Mouse (Mus musculus) heart, postnatal 10 days (tissue): Measurements from ENCODE around the gene Ncan. TPM values are rescaled to one million over a fixed set of nuclear protein-coding genes. Genes with fewer than 3 reads are reported as not detected.
A peak's percentile ranks its signal among the peaks of the same experiment; 100 is the strongest.
"Not testable (repeated sequence)": the region's sequence is repeated elsewhere in the genome, so short reads cannot be mapped to it uniquely, and the experiment has no call there.

ENCODE experiments used
- DNase-seq, 2 experiments: peaks; one replicate each; pipeline ENCODE4 v3.0.0; 2021
- intact Hi-C: fragments of 180-260 bp; cut with DNase I; formaldehyde crosslinking; loops from one replicate; pipeline ENCODE4 v1.15.1; 2025
- microRNA-seq, 2 experiments: library from miRNA; unstranded; fragments of <30 nt; microRNA quantifications; one replicate each; pipeline ENCODE4 v1.2.0; 2022
- total RNA-seq, 2 experiments: library from RNA; stranded (reverse); gene quantifications; 2 replicates each; pipeline ENCODE4 v1.2.3; 2021

The Ncan gene
- total RNA-seq, 2 experiments from 2014 or later: 0.19 TPM; not detected in 1

GRCm38 (mm10) chr8:70087836-70088650 lies 32.6 kb downstream of the Ncan start:
- peak; percentile 53 to 55 for DNase-seq
- intact Hi-C loops: loop anchor here (5.0 kb wide), 2 partner anchors 79 to 134 kb away; no protein-coding TSS in a partner anchor

GRCm38 (mm10) chr8:70087237-70087636 lies 33.4 kb downstream of the Ncan start:
- intact Hi-C loops: loop anchor here (5.0 kb wide), 2 partner anchors 80 to 135 kb away; no protein-coding TSS in a partner anchor

GRCm38 (mm10) chr8:70086151-70086550 lies 34.5 kb downstream of the Ncan start:
- no peak for DNase-seq
- intact Hi-C loops: loop anchor here (5.0 kb wide), 2 partner anchors 81 to 136 kb away; no protein-coding TSS in a partner anchor

More at GRCm38 (mm10) chr8:70087237-70087636, 33.4 kb downstream of the Ncan start:
- DNase-seq: no peak

GRCm38 (mm10) chr8:70084191-70085065 lies 36.2 kb downstream of the Ncan start:
- intact Hi-C loops: loop anchor here (5.0 kb wide), 2 partner anchors 83 to 138 kb away; no protein-coding TSS in a partner anchor
- DNase-seq: no peak

GRCm38 (mm10) chr8:70083285-70083684 lies 37.4 kb downstream of the Ncan start, which contains the start of gene Hapln4:
Gene Hapln4, plus strand, starts transcription at chr8:70083457.
- peak in 1 of 2 experiments; percentile 34 for DNase-seq
- intact Hi-C loops: no loop called here

DNA sequence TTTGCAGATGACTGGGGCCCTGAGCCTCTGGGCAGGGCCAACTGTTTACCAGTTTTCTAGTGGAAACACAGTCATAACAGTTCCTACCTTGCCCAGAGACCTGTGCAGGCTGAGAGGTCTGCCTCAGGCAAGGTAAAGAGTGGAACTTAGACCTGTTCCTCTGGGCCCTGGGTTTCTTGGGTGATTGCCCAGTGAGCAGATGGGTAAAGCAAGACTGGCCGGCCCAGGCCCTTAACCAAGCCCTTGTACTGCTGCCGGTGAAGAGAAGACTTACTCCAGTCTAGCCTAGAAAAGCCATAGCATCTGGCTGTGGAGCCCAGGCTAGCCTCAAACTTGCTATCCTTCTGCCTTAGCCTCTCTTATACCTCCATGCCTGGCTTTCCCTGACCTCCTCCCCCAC lies 38.7 kb downstream of the Ncan start:
- intact Hi-C loops: no loop called here
- no peak for DNase-seq

- intact Hi-C loops: no loop called here
- DNase-seq: no peak
Observed at GRCm38 (mm10) chr8:70073682-70074081, 47.0 kb downstream of the Ncan start.

DNA sequence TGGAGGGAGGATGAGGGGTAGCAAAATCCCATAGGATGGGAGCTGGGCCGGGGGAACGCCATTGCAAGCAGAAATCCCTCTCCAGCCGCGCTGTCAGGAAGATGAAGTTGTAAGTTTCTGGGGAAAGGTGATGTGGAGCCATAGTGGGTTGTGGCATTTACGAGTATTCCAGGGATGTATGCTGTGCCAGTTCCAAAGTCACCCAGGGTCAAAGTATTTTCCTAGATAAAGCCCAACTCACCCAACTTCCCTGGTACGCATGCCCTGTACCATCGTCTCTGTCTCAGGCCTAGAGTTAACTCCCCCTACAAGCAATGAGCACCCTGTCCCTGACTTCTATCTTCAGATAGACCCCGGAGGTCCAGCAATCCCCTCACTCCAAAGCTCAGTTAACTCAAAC lies 47.6 kb downstream of the Ncan start:
- no peak for DNase-seq
- intact Hi-C loops: no loop called here

DNA sequence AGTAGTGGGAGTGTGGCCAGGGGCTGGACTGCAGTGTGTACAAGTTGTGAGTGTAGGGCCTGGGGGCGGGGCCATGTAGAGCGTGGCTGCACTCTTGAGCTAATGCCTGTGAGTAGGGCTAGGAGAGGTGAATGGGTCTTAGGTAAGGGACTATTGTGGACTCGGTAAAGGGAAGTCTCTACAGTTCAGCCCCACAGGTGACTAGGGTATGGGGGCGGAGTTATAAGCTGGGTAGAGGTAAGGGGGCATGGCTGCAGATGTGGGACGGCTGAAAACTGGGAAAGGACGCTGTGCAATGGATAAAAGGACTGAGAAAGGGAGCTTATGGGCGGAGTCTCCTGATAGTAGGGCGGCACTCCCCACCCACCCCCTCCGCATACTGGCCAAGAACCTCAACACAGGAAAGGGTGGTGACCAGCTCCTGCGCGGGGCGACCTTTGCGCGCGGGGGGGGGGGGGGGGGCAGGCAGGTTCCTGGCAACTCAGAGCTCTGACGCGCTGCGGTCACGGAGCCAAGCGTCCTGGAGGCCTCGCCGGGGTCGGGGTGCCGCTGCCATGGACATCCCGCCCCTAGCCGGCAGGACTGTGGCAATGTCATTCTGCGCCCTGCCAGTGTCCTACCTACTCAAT lies 48.1 kb downstream of the Ncan start, which contains the start of gene Tm6sf2:
Tm6sf2 (plus strand) TSS at position 484 of the 629 bp plus-strand sequence.
- peak; percentile 51 to 60 for DNase-seq
- intact Hi-C loops: no loop called here

DNA sequence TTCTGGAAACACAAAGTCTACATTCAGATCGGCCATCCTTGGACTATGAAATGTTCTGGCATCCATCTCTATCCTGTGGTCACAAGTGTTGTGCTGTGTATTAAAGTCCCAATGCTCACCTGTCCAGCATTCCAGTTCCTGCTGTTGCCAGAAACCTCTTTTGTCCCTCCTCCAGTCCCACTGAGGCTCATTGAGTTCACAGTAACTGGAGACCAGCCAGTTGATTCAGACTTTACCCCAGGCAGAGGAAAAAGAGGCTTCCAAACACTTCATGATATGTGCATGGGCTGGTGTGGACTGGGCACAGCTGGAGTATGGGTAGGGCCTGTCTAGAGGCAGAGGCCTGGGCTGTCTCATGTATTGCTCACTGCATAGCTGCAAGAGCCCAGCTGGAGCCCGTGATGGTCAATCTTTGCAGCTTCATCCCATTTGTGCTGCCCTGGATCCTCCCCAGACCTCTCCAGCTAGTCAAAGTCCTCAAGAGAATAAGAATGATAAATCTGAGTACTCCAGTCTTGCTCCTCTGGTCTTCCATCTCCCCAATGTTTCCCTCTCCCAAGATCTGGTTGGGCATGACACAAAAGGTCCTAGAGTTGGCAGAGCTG lies 48.7 kb downstream of the Ncan start:
- no peak for DNase-seq
- intact Hi-C loops: no loop called here

DNA sequence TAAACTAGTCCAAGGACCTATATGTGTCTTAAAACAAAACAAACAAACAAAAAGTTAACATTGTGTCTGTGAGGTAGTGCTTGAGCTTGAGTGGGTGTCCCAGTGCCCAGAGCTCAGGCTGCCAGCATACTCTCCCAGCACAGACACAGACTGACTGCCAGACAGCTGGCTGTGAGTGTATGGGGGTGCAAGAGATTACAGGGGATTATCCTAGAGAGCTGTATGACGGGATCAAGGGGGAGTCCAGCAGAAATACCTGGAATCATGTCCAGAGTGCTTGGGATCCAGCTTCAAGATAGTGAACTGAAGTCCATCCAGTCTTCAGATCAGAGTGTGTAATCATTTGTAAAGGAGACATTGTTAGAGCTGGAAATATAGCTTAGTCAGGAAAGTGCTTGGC lies 63.0 kb downstream of the Ncan start:
- DNase-seq: no peak
- intact Hi-C loops: no loop called here

DNA sequence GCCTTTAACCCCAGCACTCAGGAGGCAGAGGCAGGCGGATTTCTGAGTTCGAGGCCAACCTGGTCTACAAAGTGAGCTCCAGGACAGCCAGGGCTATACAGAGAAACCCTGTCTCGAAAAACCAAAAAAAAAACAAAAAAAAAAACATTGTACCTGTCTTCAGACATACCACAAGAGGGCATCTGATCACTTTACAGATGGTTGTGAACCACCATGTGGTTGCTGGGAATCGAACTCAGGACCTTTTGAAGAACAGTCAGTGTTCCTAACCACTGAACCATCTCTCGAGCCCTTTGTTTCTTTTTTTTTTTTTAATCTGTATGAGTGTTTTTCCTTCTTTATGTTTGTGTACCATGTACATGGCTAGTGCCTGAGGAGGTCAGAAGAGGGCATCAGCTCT lies 70.2 kb downstream of the Ncan start:
- intact Hi-C loops, DNase-seq: not testable (repeated sequence)

GRCm38 (mm10) chr8:70049662-70050061 lies 71.0 kb downstream of the Ncan start:
- intact Hi-C loops: loop anchor here (5.0 kb wide), 1 partner anchor 78 kb away; no protein-coding TSS in a partner anchor
- DNase-seq: no peak

DNA sequence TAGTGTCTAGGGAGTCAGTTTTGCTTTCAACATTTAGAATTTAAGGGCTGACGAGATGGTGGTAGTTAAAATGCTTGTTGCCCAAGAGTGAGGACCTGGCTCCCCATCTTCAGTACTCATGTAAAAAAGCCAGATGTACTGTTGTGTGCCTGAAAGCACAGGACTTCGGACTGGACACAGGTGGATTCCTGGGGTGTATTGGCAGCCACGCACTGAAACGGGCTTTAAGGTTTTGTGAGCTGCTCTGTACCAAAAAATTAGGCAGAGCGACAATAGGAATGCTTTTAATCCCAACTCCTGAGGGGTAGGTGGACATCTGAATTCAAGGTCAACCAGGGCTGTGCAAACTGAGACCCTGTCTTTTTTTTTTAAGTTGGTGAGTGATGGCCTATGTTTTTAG lies 76.7 kb downstream of the Ncan start:
- intact Hi-C loops: loop anchor here (2.0 kb wide), 1 partner anchor 47 kb away; the partner anchor contains the start of gene Gatad2a

More for the DNA sequence above, 76.7 kb downstream of the Ncan start:
- DNase-seq: no peak

Small RNA genes within 50 kb of the gene (microRNA-seq; reads per million reads assigned to microRNA genes)
- gene Mir7066: 0 to 0.35 reads per million in 2 experiments

Other genes with a start within 250 kb of the Ncan start
- gene Cilp2, start 233.2 kb downstream of the Ncan start, total RNA-seq: 1 to 10 TPM; 1.2 to 1.3 TPM
- gene Tssk6, start 218.7 kb downstream of the Ncan start, total RNA-seq: under 1 TPM; 0.25 to 0.31 TPM
- gene Ndufa13, start 218.3 kb downstream of the Ncan start, total RNA-seq: 100 to 1,000 TPM; 376 to 397 TPM
- 10 to 100 TPM in 1 of 2 experiments, 1 to 10 TPM in 1; 9.1 to 10.1 TPM for gene Yjefn3, start 218.2 kb downstream of the Ncan start, total RNA-seq
- gene Gatad2a, start 124.5 kb downstream of the Ncan start, total RNA-seq: 10 to 100 TPM; 62.1 to 63.1 TPM
- gene Mau2, start 78.1 kb downstream of the Ncan start, total RNA-seq: 10 to 100 TPM; 43.3 to 44.2 TPM
- 10 to 100 TPM; 23.2 to 23.9 TPM for gene Sugp1, start 78.1 kb downstream of the Ncan start, total RNA-seq
- gene Tm6sf2, start 47.9 kb downstream of the Ncan start, total RNA-seq: under 1 TPM; 0.77 to 0.94 TPM
- not detected for gene Hapln4, start 37.4 kb downstream of the Ncan start, total RNA-seq
- 10 to 100 TPM; 10.9 to 12.8 TPM for gene Nr2c2ap, start 10.5 kb upstream of the Ncan start, total RNA-seq
- 10 to 100 TPM; 20.7 to 22.4 TPM for gene Rfxank, start 18.3 kb upstream of the Ncan start, total RNA-seq
- 10 to 100 TPM; 30.3 TPM for gene Borcs8, start 18.6 kb upstream of the Ncan start, total RNA-seq
- under 1 TPM; 0.38 to 0.45 TPM for gene Mef2b, start 18.8 kb upstream of the Ncan start, total RNA-seq
- gene Tmem161a, start 51.5 kb upstream of the Ncan start, total RNA-seq: 100 to 1,000 TPM in 1 of 2 experiments, 10 to 100 TPM in 1; 88.3 to 103 TPM
- gene Slc25a42, start 91.4 kb upstream of the Ncan start, total RNA-seq: 10 to 100 TPM; 43.0 to 48.6 TPM
- 10 to 100 TPM; 42.9 to 47.8 TPM for gene Sugp2, start 113.4 kb upstream of the Ncan start, total RNA-seq
- 1 to 10 TPM; 8.9 to 9.2 TPM for gene Armc6, start 113.6 kb upstream of the Ncan start, total RNA-seq
- 10 to 100 TPM; 25.6 to 28.2 TPM for gene Homer3, start 162.0 kb upstream of the Ncan start, total RNA-seq
- gene Ddx49, start 181.6 kb upstream of the Ncan start, total RNA-seq: 10 to 100 TPM; 33.1 to 33.5 TPM
- gene Cope, start 181.6 kb upstream of the Ncan start, total RNA-seq: 100 to 1,000 TPM; 160 to 173 TPM
- gene Cers1, start 194.9 kb upstream of the Ncan start, total RNA-seq: under 1 TPM; 0.57 to 0.67 TPM
- under 1 TPM in 1 of 2 experiments, not detected in 1; 0.20 TPM for gene Gdf1, start 208.9 kb upstream of the Ncan start, total RNA-seq
- gene Upf1, start 232.4 kb upstream of the Ncan start, total RNA-seq: 10 to 100 TPM; 40.8 to 48.8 TPM